In genomic region chr11:33319006-33319611, GRCm38 (mm10) we compare ENCODE assay signal across 21 mouse cellular contexts. TPM values are rescaled to one million over a fixed set of nuclear protein-coding genes. Genes with fewer than 3 reads are reported as not detected.
"Had no signal": no experiment of that assay in that cellular context is flagged by ENCODE, and none has a peak within 500 bp of the region (broad histone marks: within the 10 kb centered on the region; RNA-seq: fewer than 3 reads in every experiment).

No protein-coding gene starts in this region.

- H3K27ac ChIP-seq: liver, embryonic 13.5 days; macrophage; midbrain, embryonic 12.5 days; midbrain, embryonic 15.5 days; neural tube, embryonic 12.5 days; neural tube, embryonic 15.5 days; stomach, embryonic 15.5 days had no signal

- H3K4me1 ChIP-seq: liver, embryonic 13.5 days; midbrain, embryonic 12.5 days; midbrain, embryonic 15.5 days; neural tube, embryonic 12.5 days; neural tube, embryonic 15.5 days; stomach, embryonic 15.5 days had no signal

- H3K4me2 ChIP-seq: liver, embryonic 13.5 days; lung, embryonic 14.5 days; midbrain, embryonic 12.5 days; midbrain, embryonic 15.5 days; neural tube, embryonic 12.5 days; neural tube, embryonic 15.5 days; stomach, embryonic 15.5 days had no signal

- H3K36me3 ChIP-seq: liver, embryonic 13.5 days; midbrain, embryonic 12.5 days; midbrain, embryonic 15.5 days; neural tube, embryonic 12.5 days; stomach, embryonic 15.5 days had no signal

- H3K4me3 ChIP-seq: liver, embryonic 13.5 days; midbrain, embryonic 12.5 days; midbrain, embryonic 15.5 days; neural tube, embryonic 12.5 days; neural tube, embryonic 15.5 days; stomach, embryonic 15.5 days had no signal

- H3K9me3 ChIP-seq: liver, embryonic 13.5 days; midbrain, embryonic 12.5 days; midbrain, embryonic 15.5 days; neural tube, embryonic 12.5 days; neural tube, embryonic 15.5 days; stomach, embryonic 15.5 days had no signal

- H3K9ac ChIP-seq: liver, embryonic 13.5 days; lung, embryonic 14.5 days; midbrain, embryonic 12.5 days; midbrain, embryonic 15.5 days; neural tube, embryonic 12.5 days; neural tube, embryonic 15.5 days; stomach, embryonic 15.5 days had no signal

- H3K27me3 ChIP-seq: liver, embryonic 13.5 days; midbrain, embryonic 12.5 days; midbrain, embryonic 15.5 days; neural tube, embryonic 12.5 days; neural tube, embryonic 15.5 days; stomach, embryonic 15.5 days had no signal

- ATAC-seq: lung, postnatal 0 days; midbrain, embryonic 15.5 days had no signal

- DNase-seq: kidney, postnatal 14 days; kidney, postnatal 4 days; liver, embryonic 13.5 days; lung, embryonic 14.5 days; right cerebral cortex, adult 18-20 months; right cerebral cortex, postnatal 25 days; spleen, adult 18-20 months; thymus, postnatal 36 days had no signal

RNA-seq across cellular contexts. Expression of gene Gm12117, which starts 42.6 kb away (rescaled TPM):
- total RNA-seq: liver, adult 2 months; megakaryocyte, adult 5-6 weeks had no signal
- polyA plus RNA-seq: kidney, embryonic 16.5 days; limb, embryonic 11.5 days; liver, adult 2 months; liver, embryonic 13.5 days; liver, embryonic 16.5 days; lung, embryonic 14.5 days; lung, postnatal 0 days; macrophage; midbrain, embryonic 15.5 days; neural tube, embryonic 12.5 days; neural tube, embryonic 15.5 days; stomach, embryonic 15.5 days; urinary bladder, adult 2 months had no signal
